Mouse (Mus musculus) heart, adult 2 months (tissue): Measurements from ENCODE around the gene Car10. TPM values are rescaled to one million over a fixed set of nuclear protein-coding genes. Genes with fewer than 3 reads are reported as not detected.
A peak's percentile ranks its signal among the peaks of the same experiment; 100 is the strongest.

ENCODE experiments used
- DNase-seq, 2 experiments: peaks; one replicate each; pipeline ENCODE4 v3.0.0; 2021
- H3K27ac ChIP-seq: fragments of 200-600 bp; 2 replicates; pipeline ENCODE4 v1.8.1; 2022
- H3K27me3 ChIP-seq: fragments of 200-500 bp; 2 replicates; pipeline ENCODE4 v1.6.1; 2012; ENCODE audit warnings: mild to moderate bottlenecking, low read length, inconsistent platforms, mixed read lengths; ENCODE audit not compliant: control insufficient read depth, insufficient read depth
- H3K36me3 ChIP-seq: fragments of 200-500 bp; 2 replicates; pipeline ENCODE4 v1.6.1; 2012; ENCODE audit warnings: low read length, inconsistent platforms; ENCODE audit not compliant: control insufficient read depth, insufficient read depth
- H3K4me1 ChIP-seq: fragments of 200-500 bp; 2 replicates; pipeline ENCODE4 v1.6.1; 2011; ENCODE audit warnings: low read length; ENCODE audit not compliant: control insufficient read depth, insufficient read depth
- H3K4me3 ChIP-seq: fragments of 200-600 bp; 2 replicates; pipeline ENCODE4 v1.8.1; 2022
- H3K79me2 ChIP-seq: fragments of 200-500 bp; replicated peaks from 2 replicates; pipeline ENCODE4 v1.6.1; 2012; ENCODE audit warnings: mild to moderate bottlenecking, inconsistent platforms, low read length, moderate library complexity, mixed read lengths; ENCODE audit not compliant: control insufficient read depth, insufficient read depth
- H3K9ac ChIP-seq: fragments of 200-500 bp; 2 replicates; pipeline ENCODE4 v1.6.1; 2012; ENCODE audit warnings: low read depth, mild to moderate bottlenecking, control low read depth, inconsistent platforms, low read length, mixed read lengths
- CTCF ChIP-seq: fragments of 200-600 bp; IDR thresholded peaks from 2 replicates; pipeline ENCODE4 v1.8.1; 2022; ENCODE audit warnings: antibody characterized with exemption, mild to moderate bottlenecking, moderate library complexity
- EP300 ChIP-seq: fragments of 200-500 bp; IDR thresholded peaks from 2 replicates; pipeline ENCODE4 v1.6.1; 2011; ENCODE audit warnings: low read depth, low read length, control low read depth; ENCODE audit not compliant: insufficient read depth
- POLR2A ChIP-seq: fragments of 200-500 bp; IDR thresholded peaks from 2 replicates; pipeline ENCODE4 v1.6.1; 2011; ENCODE audit warnings: mild to moderate bottlenecking, low read depth, low read length, control low read depth; ENCODE audit not compliant: insufficient read depth
- WGBS: fragments of 180-500 bp; shearing (Covaris S2); methylation state at CpG from one replicate; pipeline ENCODE4 v1.1.7; 2018; 5-methylcytosine and 5-hydroxymethylcytosine counted together
- intact Hi-C: fragments of 180-260 bp; cut with DNase I; formaldehyde crosslinking; loops from one replicate; pipeline ENCODE4 v1.15.1; 2025
- long read RNA-seq: library from polyadenylated mRNA; stranded (forward); transcript quantifications from one replicate; pipeline ENCODE4 v2.0.0, GENCODE M21; 2021
- polyA plus RNA-seq: library from polyadenylated mRNA; depleted of rRNA; stranded (reverse); fragments of >200 nt; gene quantifications from 2 replicates; pipeline ENCODE4 v1.2.3, GENCODE M21; 2012; rRNA removed
- total RNA-seq, 2 experiments: library from RNA; stranded (reverse); gene quantifications; 2 replicates each; pipeline ENCODE4 v1.2.3; 2021

Car10 gene
- total RNA-seq (not detected), polyA plus RNA-seq (not detected in 2 replicates)
- long read RNA-seq, result 0 reads

- H3K27me3 ChIP-seq, result peaks cover 17% of the 10 kb centered on the region
- H3K9ac ChIP-seq, result no peak within 1 kb of the TSS
- no peak for DNase-seq
- H3K4me1 ChIP-seq, result no peaks in the 10 kb centered on the region
- H3K36me3 ChIP-seq, result no peaks in the 10 kb centered on the region
- TF ChIP-seq CTCF, result no peak
- TF ChIP-seq POLR2A, result no peak
- no peak for TF ChIP-seq EP300
- H3K4me3 ChIP-seq, result no peak within 1 kb of the TSS
- intact Hi-C loops, result no loop called here
- H3K27ac ChIP-seq, result no peak within 1 kb of the TSS
- WGBS, result under 1% methylated on average over 48 of the region's 48 CpGs
- no peaks in the 10 kb centered on the region for H3K79me2 ChIP-seq
These were observed at the start of gene Car10 for GRCm38 (mm10) chr11:93097941-93098828. TSS of gene Car10 (plus strand) at chr11:93098028.

- H3K4me3 ChIP-seq, result no peak overlapping the region
- H3K27ac ChIP-seq, result no peak overlapping the region
- no peaks in the 10 kb centered on the region for H3K27me3 ChIP-seq
- no peak overlapping the region for H3K9ac ChIP-seq
- intact Hi-C loops, result no loop called here
- no peaks in the 10 kb centered on the region for H3K36me3 ChIP-seq
- no peak for DNase-seq
- TF ChIP-seq CTCF (no peak), POLR2A (no peak), EP300 (no peak)
- H3K4me1 ChIP-seq, result no peaks in the 10 kb centered on the region
- whole genome bisulfite sequencing, result 54% methylated on average over 6 of the region's 6 CpGs
- no peaks in the 10 kb centered on the region for H3K79me2 ChIP-seq
These were observed 32.8 kb upstream of the Car10 start for GRCm38 (mm10) chr11:93065021-93065420.

- Histone ChIP-seq H3K4me3 (no peak overlapping the region), H3K9ac (no peak overlapping the region), H3K27me3 (no peaks in the 10 kb centered on the region), H3K27ac (no peak overlapping the region), H3K79me2 (no peaks in the 10 kb centered on the region), H3K36me3 (no peaks in the 10 kb centered on the region), H3K4me1 (no peaks in the 10 kb centered on the region)
- WGBS, result 60% methylated on average over 3 of the region's 3 CpGs
- DNase-seq, result no peak
- intact Hi-C loops, result no loop called here
- TF ChIP-seq POLR2A (no peak), CTCF (no peak), EP300 (no peak)
These were observed 32.1 kb upstream of the Car10 start for GRCm38 (mm10) chr11:93065656-93066181.

- Histone ChIP-seq H3K27ac (no peak overlapping the region), H3K79me2 (no peaks in the 10 kb centered on the region), H3K9ac (no peak overlapping the region), H3K36me3 (no peaks in the 10 kb centered on the region), H3K4me3 (no peak overlapping the region), H3K27me3 (peaks cover 14% of the 10 kb centered on the region), H3K4me1 (no peaks in the 10 kb centered on the region)
- no peak for DNase-seq
- WGBS, result 19% methylated on average over 2 of the region's 2 CpGs
- TF ChIP-seq EP300 (no peak), CTCF (0 out of 2 replicates have a peak, but pooled peaks have one; percentile 5), POLR2A (no peak)
- intact Hi-C loops, result no loop called here
These were observed 2.2 kb upstream of the Car10 start for GRCm38 (mm10) chr11:93095588-93095987.

- no peak for TF ChIP-seq POLR2A
- TF ChIP-seq EP300, result no peak
- TF ChIP-seq CTCF, result no peak
- intact Hi-C loops, result no loop called here
- Histone ChIP-seq H3K4me1 (no peaks in the 10 kb centered on the region), H3K79me2 (no peaks in the 10 kb centered on the region), H3K27me3 (peaks cover 17% of the 10 kb centered on the region), H3K9ac (no peak overlapping the region), H3K27ac (no peak overlapping the region), H3K4me3 (no peak overlapping the region), H3K36me3 (no peaks in the 10 kb centered on the region)
- DNase-seq, result no peak
- WGBS, result under 1% methylated on average over 6 of the region's 6 CpGs
These were observed 827 bp upstream of the Car10 start for GRCm38 (mm10) chr11:93097001-93097400.

GRCm38 (mm10) chr11:93097431-93097851 lies 387 bp upstream of the Car10 start:
- WGBS, result 4% methylated on average over 14 of the region's 14 CpGs
- Histone ChIP-seq H3K4me3 (no peak overlapping the region), H3K36me3 (no peaks in the 10 kb centered on the region), H3K9ac (no peak overlapping the region), H3K27me3 (peaks cover 17% of the 10 kb centered on the region), H3K27ac (no peak overlapping the region), H3K4me1 (no peaks in the 10 kb centered on the region), H3K79me2 (no peaks in the 10 kb centered on the region)
- intact Hi-C loops, result no loop called here
- DNase-seq, result no peak
- TF ChIP-seq EP300, result no peak
- no peak for TF ChIP-seq POLR2A
- TF ChIP-seq CTCF, result no peak
